Mouse (Mus musculus) granulocyte monocyte progenitor cell, adult 5-6 weeks (primary cell): ENCODE measurements at regions not wholly inside any gene's neighbourhood (a gene's known extent, or its start where the extent isn't known, plus 50 kb on each side); places are given as distances from the start of the nearest gene placed in this dataset.

Source experiments
- ATAC-seq: replicated peaks from 2 replicates; pipeline ENCODE4 v1.8.0; 2016; ENCODE audit warnings: mild to moderate bottlenecking, moderate TSS enrichment, inconsistent platforms; ENCODE audit not compliant: poor library complexity, severe bottlenecking

DNA sequence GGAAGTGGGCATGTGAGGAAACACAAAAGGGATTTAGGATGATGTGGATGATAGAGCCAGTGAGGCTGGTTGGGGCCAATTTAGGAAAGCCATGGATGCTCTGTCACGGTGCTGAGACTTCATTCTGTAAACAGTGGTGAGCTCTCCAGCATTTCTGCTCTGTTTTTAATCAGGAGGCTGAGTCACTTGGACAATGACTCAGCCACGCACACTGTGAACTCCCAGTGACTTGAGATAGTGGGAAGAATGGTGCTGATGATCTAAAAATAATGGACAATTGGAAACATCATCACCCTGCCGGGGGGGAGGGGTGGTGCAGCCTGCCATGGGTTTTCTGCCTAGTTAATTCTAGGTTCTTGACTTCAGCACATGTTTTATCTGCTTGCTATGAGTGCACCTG lies 156.3 kb downstream of the 4930564D02Rik start:
- ATAC-seq, result no peak

GRCm38 (mm10) chr3:105223671-105224070 lies 157.0 kb downstream of the 4930564D02Rik start:
- no peak for ATAC-seq

- ATAC-seq, result no peak
Observed at GRCm38 (mm10) chr3:105227551-105227950, 160.9 kb downstream of the 4930564D02Rik start.

GRCm38 (mm10) chr3:105228401-105228800 lies 161.8 kb downstream of the 4930564D02Rik start:
- no peak for ATAC-seq

DNA sequence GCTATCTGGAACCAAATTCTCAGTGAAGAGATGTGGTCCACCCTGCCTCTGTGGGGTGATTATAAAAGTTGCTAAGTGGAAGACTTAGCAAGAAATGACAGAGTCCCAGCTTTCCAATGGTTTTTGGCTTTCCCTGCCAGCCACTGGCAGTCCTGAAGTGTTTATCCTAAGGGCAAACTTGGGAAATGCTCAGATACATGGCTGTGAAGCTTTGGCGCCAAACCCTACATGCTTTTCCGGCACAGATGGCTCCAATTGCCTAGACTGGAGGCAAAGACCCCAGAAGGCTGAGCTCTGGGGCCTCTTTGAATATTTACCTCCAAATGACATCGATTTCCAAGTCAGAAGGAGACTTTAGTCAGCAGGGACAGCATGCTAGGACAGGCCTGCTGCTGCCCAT lies 174.4 kb downstream of the 4930564D02Rik start:
- no peak for ATAC-seq

DNA sequence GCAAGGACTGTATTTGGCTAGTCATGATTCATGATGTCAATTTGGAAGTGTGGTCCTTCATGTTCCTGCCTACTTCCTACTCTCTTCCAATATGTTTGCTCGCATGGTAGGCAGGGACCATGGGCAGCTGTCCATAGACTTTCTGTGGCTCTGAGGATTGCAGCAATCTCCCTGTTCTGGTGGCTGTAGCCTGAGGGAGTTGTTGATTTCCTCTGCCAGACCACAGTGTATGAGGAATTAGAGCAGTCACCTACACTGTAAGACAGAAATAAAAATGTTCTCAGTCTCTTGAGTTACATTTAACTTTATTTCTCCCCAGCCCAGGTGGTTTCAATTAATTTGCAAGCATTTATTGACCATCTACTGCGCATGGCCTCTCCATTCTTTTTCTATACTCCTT lies 190.5 kb downstream of the 4930564D02Rik start:
- no peak for ATAC-seq

DNA sequence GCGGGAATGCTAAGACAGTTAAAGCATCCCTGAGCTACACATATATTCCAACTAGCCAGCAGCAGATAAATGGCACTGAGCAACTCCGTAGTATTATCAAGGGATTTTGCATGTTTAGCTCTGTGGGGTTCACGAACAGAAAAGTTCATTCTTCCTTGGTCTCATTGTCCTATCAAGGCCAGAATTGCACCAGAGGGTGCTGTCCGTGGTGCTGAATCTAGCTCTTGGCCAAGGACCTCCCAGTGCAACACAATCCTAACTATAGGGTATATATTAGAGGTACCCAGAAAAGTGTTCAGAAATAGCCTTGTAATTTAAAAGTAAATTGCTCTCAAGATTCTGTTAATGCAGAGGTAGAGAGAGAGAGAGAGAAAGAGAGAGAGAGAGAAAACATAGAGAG lies 176.9 kb upstream of the Kcnd3 start:
- ATAC-seq, result no peak

DNA sequence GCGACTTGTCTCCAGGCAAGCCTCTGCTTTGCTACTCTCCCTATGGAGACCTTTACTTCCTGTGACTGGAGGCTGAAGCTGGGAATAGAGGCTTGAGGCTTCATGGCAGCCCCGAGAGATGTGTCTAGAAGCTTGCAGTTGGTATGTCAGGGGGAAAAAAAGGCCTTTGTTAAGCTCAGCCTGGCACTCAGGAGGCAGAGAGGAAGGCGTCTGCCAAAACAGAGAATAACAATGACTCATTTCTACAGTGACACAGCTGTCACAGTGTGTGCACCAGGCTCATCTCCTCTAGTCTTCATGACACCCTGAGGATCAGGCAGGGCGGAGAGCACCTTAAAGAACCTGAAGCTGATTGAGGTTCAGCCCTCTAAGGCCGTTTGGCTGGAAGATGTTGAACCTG lies 171.2 kb upstream of the Kcnd3 start:
- ATAC-seq, result no peak

- no peak for ATAC-seq
Observed at GRCm38 (mm10) chr3:105281686-105282085, 170.4 kb upstream of the Kcnd3 start.

DNA sequence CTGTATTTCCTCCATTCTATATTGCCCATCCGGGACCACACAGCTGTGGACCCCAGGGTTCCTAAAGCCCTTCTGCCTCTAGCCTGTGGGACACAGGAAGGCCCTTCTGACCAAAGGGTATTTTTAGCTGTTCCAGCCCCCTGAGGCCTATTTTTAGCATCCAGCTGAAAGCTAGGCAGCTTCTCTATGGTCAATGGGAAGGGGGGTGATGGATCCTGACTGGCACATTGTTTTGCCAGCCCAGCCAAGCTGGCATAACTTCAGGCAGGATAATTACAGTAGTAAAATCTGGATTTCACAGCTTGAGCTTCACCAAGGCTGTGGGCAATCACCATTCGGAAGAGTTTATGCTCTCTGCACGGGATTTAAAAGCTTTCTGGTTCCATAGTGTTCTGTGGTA lies 153.9 kb upstream of the Kcnd3 start:
- no peak for ATAC-seq

DNA sequence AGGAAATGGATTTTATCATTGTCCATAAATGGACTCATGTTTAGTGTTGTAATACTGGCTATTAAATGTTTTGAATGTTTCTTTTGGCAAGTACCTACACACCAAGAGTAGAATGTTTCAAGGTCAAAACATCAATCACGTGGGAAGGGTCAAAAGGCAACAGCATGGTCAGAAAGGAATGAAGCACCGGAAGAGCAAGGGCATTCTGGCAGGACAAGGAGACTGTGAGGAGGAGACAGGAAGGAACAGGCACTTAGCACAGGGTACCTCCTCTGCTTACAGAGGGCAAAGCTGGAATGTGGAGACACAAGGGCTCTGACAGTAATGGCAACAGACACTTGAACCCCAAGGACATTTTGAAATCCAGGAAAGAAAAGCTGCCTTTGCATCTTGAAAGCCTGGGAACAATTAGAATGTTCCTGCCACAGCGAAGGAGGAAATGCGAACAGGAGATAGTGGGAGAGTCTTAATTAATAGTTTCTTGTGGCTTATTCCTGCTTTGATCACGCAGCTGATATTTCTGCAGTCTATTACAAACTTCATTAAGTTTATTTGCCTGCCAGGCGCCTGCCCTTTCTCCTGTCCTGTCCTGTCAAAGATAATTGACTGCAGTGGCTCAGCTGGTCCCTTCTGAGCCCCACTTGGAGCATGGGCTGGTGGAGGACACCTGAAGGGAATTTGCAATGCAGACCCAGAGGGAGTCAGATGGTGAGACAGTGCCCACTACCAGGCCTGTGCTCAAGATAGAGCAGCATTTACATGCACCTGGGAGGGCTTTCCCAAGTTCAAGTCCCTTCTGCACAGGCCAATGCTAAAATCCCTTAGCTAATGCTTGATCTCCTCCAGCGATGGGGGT lies 151.2 kb upstream of the Kcnd3 start:
- ATAC-seq, result no peak

- no peak for ATAC-seq
Observed at GRCm38 (mm10) chr3:105307676-105308075, 144.5 kb upstream of the Kcnd3 start.

DNA sequence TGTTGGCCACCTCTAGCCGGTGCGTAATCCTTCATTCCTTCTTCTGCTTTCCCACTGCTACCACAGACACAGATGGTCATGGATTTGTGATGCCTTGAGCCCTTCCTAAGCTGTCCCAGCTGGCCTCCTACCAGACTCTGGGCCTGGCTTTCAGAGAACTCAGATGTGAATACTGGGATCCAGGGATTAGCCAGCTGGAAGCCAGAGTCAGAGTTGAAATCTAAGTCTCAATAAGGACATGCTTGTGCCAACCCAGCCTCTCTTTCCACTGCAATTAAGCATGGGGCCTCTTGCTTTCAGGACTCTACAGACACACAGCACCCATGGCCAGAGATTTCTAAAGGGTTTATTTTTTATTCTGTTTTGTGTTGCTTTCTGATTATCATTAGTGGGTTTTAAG lies 143.1 kb upstream of the Kcnd3 start:
- ATAC-seq, result no peak

- no peak for ATAC-seq
Observed at GRCm38 (mm10) chr3:105353268-105353667, 98.9 kb upstream of the Kcnd3 start.

GRCm38 (mm10) chr3:105354123-105354931 lies 97.8 kb upstream of the Kcnd3 start:
- ATAC-seq, result no peak

GRCm38 (mm10) chr3:105357511-105357910 lies 94.6 kb upstream of the Kcnd3 start:
- no peak for ATAC-seq

DNA sequence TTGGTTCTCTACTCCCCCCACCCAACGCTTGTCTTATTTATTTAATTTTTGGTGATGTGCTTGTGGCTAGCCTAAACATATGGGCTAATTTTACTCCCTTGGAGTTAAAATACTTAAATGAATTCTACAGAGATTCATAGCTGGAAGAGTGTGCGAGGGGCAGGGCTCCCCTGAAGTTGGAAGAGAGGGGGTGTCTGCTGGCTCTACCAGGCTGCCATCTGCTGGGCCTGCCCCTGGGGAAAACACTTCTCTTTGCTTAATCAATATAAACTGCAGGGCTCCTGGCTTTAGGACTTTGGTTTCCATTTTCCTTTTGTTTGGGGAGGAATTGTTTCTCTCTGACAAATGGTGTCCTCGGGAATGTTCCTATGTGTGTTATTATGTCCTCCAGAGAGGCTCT lies 92.5 kb upstream of the Kcnd3 start:
- no peak for ATAC-seq

DNA sequence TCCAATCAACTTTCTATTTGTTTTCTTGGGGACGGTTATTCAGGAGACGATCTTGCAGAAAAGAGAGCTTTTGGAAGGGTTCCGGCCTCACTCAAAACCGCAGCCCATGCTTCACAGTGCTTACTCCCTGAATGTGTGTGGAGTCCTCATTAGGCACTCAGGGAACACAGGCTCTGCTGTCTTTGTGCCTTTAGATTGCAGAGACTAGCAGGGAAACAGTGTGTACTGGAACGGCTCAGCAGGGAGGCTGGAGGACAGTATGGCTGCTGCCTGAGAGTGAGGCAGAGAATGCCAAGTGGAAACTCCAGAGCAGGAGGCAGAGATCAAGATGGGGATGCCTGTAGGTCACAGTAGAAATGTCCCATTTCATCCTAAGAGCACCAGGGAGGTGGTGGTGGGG lies 87.4 kb upstream of the Kcnd3 start:
- ATAC-seq, result no peak

DNA sequence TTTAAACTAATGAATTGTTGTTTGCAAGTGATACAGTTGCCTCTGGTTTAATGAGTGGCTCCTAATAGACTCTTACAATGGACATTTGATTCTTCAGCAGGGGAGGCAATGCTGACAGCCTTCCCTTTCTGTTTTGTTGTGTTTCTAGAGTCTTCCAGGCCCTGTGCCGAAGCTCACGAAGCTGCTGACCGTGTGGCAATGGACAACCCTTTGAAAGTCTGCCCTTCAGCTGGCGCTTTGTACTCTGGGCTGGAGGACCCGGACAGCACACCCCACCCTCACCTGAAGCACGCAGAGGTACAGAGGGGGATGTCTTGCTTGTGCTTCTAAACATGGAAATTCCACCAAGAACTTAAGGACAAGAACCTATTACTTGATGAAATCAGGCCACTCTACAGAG lies 85.3 kb upstream of the Kcnd3 start:
- ATAC-seq, result no peak

DNA sequence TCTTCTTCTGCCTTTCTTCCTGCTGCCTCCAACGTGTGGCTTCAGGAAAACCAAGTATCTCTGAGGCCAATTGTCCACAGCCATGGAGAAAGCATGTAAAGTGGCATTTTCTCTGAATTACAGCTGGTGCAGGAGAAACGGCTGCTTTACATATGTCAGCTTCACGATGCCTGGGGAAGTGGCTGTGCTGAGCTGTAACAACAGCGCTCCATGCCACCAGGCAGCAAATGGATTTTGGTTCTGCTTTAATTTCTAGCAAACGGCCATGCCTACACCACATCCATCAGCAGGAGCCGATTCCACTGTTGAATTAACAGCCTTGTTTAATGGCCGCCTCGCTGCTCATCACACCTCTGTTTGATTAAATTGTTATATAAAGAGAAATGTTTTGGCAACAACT lies 84.2 kb upstream of the Kcnd3 start:
- no peak for ATAC-seq

GRCm38 (mm10) chr3:105372371-105372828 lies 79.7 kb upstream of the Kcnd3 start:
- no peak for ATAC-seq

DNA sequence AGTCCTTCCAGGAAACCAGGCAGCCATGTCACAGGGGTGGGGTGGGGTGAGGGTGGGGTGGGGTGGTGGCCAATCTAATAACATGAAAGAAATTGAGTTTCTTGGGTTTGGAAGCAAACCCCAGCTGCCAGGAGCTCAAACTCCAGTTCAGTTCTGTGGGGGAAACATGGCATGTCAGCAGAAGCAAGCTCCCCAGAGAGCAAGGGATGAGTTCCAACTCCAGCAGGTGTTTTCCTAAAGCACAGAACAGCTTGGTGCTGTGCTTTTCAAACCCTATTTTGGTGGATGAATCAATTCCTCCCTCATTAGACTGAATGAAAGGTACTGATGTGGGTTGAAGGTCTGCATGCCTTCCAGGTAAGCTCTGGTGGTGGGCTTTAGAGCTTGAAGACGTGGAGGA lies 77.8 kb upstream of the Kcnd3 start:
- ATAC-seq, result no peak
